Mouse (Mus musculus) limb, embryonic 11.5 days (tissue): Measurements from ENCODE around the gene Gm45623. TPM values are rescaled to one million over a fixed set of nuclear protein-coding genes. Genes with fewer than 3 reads are reported as not detected.

Experiments
- ATAC-seq: fragments of 200-750 bp; cut with Nextera tagmentation; 2 replicates; pipeline ENCODE4 v1.8.0; 2017; ENCODE audit warnings: low read depth; ENCODE audit not compliant: insufficient number of reproducible peaks, low FRiP score, low TSS enrichment
- DNase-seq: peaks from one replicate; pipeline ENCODE4 v3.0.0-alpha.2; 2015; ENCODE audit warnings: low spot score
- H3K27ac ChIP-seq: fragments of 300-500 bp; sonication (generic); replicated peaks from 2 replicates; pipeline ENCODE4 v1.5.1; 2014; ENCODE audit warnings: low read depth, mild to moderate bottlenecking, low read length
- H3K27me3 ChIP-seq: fragments of 300-500 bp; sonication (generic); 2 replicates; pipeline ENCODE4 v1.6.1; 2014; ENCODE audit warnings: mild to moderate bottlenecking, low read length, mixed read lengths; ENCODE audit not compliant: control insufficient read depth, insufficient read depth
- H3K36me3 ChIP-seq: fragments of 300-500 bp; sonication (generic); 2 replicates; pipeline ENCODE4 v1.6.1; 2014; ENCODE audit warnings: mild to moderate bottlenecking, low read length, moderate library complexity, mixed read lengths; ENCODE audit not compliant: control insufficient read depth, insufficient read depth
- H3K4me1 ChIP-seq: fragments of 300-500 bp; sonication (generic); 2 replicates; pipeline ENCODE4 v1.6.1; 2014; ENCODE audit warnings: low read length, mixed read lengths; ENCODE audit not compliant: control insufficient read depth, insufficient read depth
- H3K4me2 ChIP-seq: fragments of 300-500 bp; sonication (generic); 2 replicates; pipeline ENCODE4 v1.6.1; 2014; ENCODE audit warnings: low read depth, mild to moderate bottlenecking, moderate library complexity; ENCODE audit not compliant: severe bottlenecking
- H3K4me3 ChIP-seq: fragments of 300-500 bp; sonication (generic); 2 replicates; pipeline ENCODE4 v1.5.1; 2014; ENCODE audit warnings: low read depth, low read length
- H3K9ac ChIP-seq: fragments of 300-500 bp; sonication (generic); 2 replicates; pipeline ENCODE4 v1.6.1; 2014; ENCODE audit warnings: mild to moderate bottlenecking, low read length
- H3K9me3 ChIP-seq: fragments of 300-500 bp; sonication (generic); 2 replicates; pipeline ENCODE4 v1.6.1; 2016; ENCODE audit warnings: low read length; ENCODE audit not compliant: control insufficient read depth
- WGBS: fragments of 180-500 bp; shearing (Covaris S2); extraction: QIAGEN DNeasy Blood & Tissue Kit; methylation state at CpG from one replicate; pipeline ENCODE4 v1.1.7; 2014; 5-methylcytosine and 5-hydroxymethylcytosine counted together
- polyA plus RNA-seq: library from polyadenylated mRNA; unstranded; fragments of >200 nt; fragmentation: Nextera tagmentation; extraction: Ambion mirVana; gene quantifications from 2 replicates; pipeline ENCODE4 v1.2.1, GENCODE M21; 2014

Gm45623 gene
- polyA plus RNA-seq, 1 experiment from 2014 or later = not detected

GRCm38 (mm10) chr13:56729046-56729445 is 24.6 kb downstream of the Gm45623 start:
- no peak for DNase-seq
- WGBS = 93% methylated on average over 7 of the region's 7 CpGs
- no peaks in the 10 kb centered on the region for H3K27me3 ChIP-seq

DNA sequence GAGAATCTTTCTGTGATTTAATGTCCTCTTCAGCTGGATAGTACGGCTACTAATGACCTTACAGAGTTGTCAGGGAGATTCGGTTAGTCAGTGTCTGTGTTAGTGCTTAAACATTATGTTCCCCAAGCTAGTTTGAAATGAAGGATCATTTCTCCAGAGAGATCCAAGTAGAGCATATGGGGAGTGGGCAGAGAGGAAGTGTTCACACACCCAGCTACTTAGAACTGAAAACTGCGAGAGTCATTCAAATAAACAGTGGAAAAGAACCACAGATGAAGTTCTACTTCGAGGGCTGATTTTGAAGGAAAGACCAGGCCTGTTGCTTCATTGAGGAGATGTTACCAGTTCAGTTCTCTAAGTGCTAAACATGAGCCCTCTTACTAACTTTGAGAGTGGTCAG is 27.1 kb downstream of the Gm45623 start:
- WGBS = 92% methylated on average over 4 of the region's 4 CpGs
- Histone ChIP-seq H3K4me2 (no peak overlapping the region), H3K4me3 (no peak overlapping the region), H3K36me3 (peaks cover 25% of the 10 kb centered on the region), H3K27me3 (no peaks in the 10 kb centered on the region), H3K27ac (no peak overlapping the region), H3K4me1 (no peaks in the 10 kb centered on the region), H3K9ac (no peak overlapping the region), H3K9me3 (no peaks in the 10 kb centered on the region)
- ATAC-seq (no peak), DNase-seq (no peak)

More at GRCm38 (mm10) chr13:56729046-56729445, 24.6 kb downstream of the Gm45623 start:
- Histone ChIP-seq H3K4me3 (no peak overlapping the region), H3K4me1 (no peaks in the 10 kb centered on the region), H3K36me3 (peaks cover 28% of the 10 kb centered on the region), H3K4me2 (no peak overlapping the region), H3K27ac (no peak overlapping the region), H3K9ac (no peak overlapping the region), H3K9me3 (no peaks in the 10 kb centered on the region)
- no peak for ATAC-seq

GRCm38 (mm10) chr13:56712221-56712620 is 41.4 kb downstream of the Gm45623 start:
- ATAC-seq (no peak), DNase-seq (no peak)
- Histone ChIP-seq H3K36me3 (peaks cover 4% of the 10 kb centered on the region; the same call in 1 of the 2 replicates), H3K4me3 (no peak overlapping the region), H3K9me3 (no peaks in the 10 kb centered on the region), H3K27ac (no peak overlapping the region), H3K27me3 (no peaks in the 10 kb centered on the region), H3K9ac (no peak overlapping the region), H3K4me1 (no peaks in the 10 kb centered on the region), H3K4me2 (no peak overlapping the region)
- 97% methylated on average over 2 of the region's 2 CpGs for WGBS

DNA sequence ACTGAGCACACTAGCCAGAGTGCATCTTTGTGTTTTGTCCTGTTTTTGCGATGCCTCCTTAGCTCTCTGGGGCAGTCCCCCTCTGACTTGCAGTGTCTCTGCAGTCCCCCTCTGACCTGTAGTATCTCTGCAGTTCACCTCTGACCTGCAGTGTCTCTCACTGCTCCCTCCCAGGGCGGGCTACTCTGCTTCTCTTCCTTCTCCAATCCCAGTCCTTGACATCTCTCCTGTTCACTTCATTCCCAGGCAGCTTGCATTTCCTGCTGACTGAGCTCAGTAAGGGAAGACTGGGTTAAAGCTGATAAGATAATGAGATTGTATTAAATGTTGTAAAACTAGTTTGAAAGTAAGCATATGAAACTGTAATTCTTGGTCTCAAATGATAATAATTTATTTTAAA is 43.0 kb downstream of the Gm45623 start:
- no peaks in the 10 kb centered on the region for H3K9me3 ChIP-seq
- H3K4me3 ChIP-seq = no peak overlapping the region
- DNase-seq (no peak), ATAC-seq (no peak)
- 73% methylated on average over 2 of the region's 2 CpGs for whole genome bisulfite sequencing
- no peak overlapping the region for H3K27ac ChIP-seq
- H3K36me3 ChIP-seq = peaks cover 4% of the 10 kb centered on the region; the same call in 1 of the 2 replicates
- H3K4me2 ChIP-seq = no peak overlapping the region
- no peaks in the 10 kb centered on the region for H3K27me3 ChIP-seq
- no peak overlapping the region for H3K9ac ChIP-seq
- H3K4me1 ChIP-seq = no peaks in the 10 kb centered on the region

DNA sequence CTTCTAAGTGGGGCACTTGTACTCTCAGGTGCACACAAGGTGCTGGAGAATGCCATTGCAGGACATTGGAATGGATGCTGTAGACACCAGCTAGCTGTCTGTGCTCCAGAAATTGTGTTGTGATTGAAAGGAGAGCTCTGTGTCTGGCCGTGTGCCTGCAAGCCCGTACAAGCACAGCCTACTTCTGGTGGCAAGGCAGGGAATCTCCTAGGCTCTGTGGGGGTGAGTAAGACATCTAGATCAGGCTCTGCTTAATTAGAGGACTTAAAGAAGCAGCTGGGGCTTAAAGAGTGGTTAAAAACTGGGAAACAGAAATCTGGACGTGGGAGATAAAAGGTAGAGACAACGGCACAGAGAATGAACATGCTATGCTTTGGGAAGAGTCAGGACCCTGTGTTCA is 46.0 kb downstream of the Gm45623 start:
- WGBS = 78% methylated on average over 4 of the region's 4 CpGs
- Histone ChIP-seq H3K27ac (no peak overlapping the region), H3K9ac (no peak overlapping the region), H3K4me2 (no peak overlapping the region), H3K36me3 (peaks cover 4% of the 10 kb centered on the region; the same call in 1 of the 2 replicates), H3K4me1 (peaks cover 11% of the 10 kb centered on the region), H3K4me3 (no peak overlapping the region), H3K9me3 (no peaks in the 10 kb centered on the region), H3K27me3 (no peaks in the 10 kb centered on the region)
- no peak for DNase-seq
- no peak for ATAC-seq

DNA sequence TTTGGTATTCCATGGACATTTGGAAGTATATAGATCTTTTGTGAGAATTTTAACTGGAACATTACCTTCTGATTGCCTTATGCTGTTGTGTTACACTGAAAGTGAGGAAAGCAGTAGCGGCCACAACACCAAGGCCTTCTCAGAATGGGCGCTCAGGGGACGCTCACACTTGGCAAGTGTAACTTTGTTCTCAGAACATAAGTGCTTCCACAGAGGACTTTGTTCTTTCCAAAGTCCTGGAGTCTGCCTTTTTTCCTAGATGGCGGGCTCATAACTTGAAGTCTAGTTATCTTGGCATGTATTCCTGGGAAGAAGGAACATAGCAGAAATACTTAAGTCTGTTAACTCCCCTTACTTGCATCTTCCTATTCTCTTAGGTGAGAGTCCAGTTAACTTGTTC is 46.5 kb downstream of the Gm45623 start:
- H3K9ac ChIP-seq = no peak overlapping the region
- no peak overlapping the region for H3K4me2 ChIP-seq
- no peak for ATAC-seq
- H3K4me1 ChIP-seq = peaks cover 15% of the 10 kb centered on the region
- H3K4me3 ChIP-seq = no peak overlapping the region
- no peaks in the 10 kb centered on the region for H3K27me3 ChIP-seq
- no peak overlapping the region for H3K27ac ChIP-seq
- no peaks in the 10 kb centered on the region for H3K9me3 ChIP-seq
- no peak for DNase-seq
- 94% methylated on average over 4 of the region's 4 CpGs for WGBS
- H3K36me3 ChIP-seq = peaks cover 3% of the 10 kb centered on the region; the same call in 1 of the 2 replicates

GRCm38 (mm10) chr13:56704596-56704995 is 49.0 kb downstream of the Gm45623 start:
- Histone ChIP-seq H3K4me2 (peak overlapping the region; percentile 70), H3K36me3 (0 out of 2 replicates have a peak, but pooled peaks cover 2% of the 10 kb centered on the region), H3K27me3 (no peaks in the 10 kb centered on the region), H3K4me3 (peak overlapping the region; percentile 87), H3K9me3 (no peaks in the 10 kb centered on the region), H3K4me1 (peaks cover 29% of the 10 kb centered on the region), H3K9ac (no peak overlapping the region), H3K27ac (no peak overlapping the region; the same call in 1 of the 2 replicates)
- DNase-seq (no peak), ATAC-seq (no peak)
- WGBS = 67% methylated on average over 2 of the region's 2 CpGs

DNA sequence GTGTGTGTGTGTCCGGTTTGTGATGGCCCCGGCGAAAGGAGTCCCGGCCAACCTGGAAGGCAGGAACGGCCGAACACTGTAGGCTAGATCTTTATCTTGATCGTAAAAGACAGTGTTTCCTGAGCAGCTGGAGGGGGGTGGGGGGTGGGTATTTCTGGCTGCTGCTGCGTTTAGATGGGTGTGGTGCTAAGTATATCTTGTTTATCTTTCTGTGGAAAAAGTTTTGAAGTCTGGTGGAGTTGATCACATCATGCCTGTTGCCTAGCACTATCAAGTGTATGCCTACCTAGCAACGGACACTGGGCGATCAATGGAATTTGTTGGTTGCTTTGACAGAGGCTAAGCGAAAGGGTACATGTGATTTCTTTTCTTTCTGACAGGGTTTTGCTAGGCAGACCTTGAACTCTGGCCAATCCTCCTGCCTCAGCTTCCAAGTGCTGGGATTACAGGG is 49.7 kb downstream of the Gm45623 start:
- peak overlapping the region; percentile 87 for H3K4me3 ChIP-seq
- no peaks in the 10 kb centered on the region for H3K9me3 ChIP-seq
- H3K36me3 ChIP-seq = 0 out of 2 replicates have a peak, but pooled peaks cover 2% of the 10 kb centered on the region
- ATAC-seq (no peak), DNase-seq (no peak)
- H3K4me1 ChIP-seq = peaks cover 32% of the 10 kb centered on the region
- H3K27me3 ChIP-seq = no peaks in the 10 kb centered on the region
- peak overlapping the region; percentile 70 for H3K4me2 ChIP-seq
- peak overlapping the region; percentile 97 for H3K9ac ChIP-seq
- 2% methylated on average over 11 of the region's 11 CpGs for WGBS
- peak overlapping the region; percentile 99 for H3K27ac ChIP-seq
